Mouse (Mus musculus): ENCODE results near the gene Ceacam15. TPM values are rescaled to one million over a fixed set of nuclear protein-coding genes. Genes with fewer than 3 reads are reported as not detected.

Gene Ceacam15
- polyA plus RNA-seq (2015; fragmentation: Nextera tagmentation; extraction: Ambion mirVana), result not detected in 2 replicates

GRCm38 (mm10) chr7:16675605-16676004 lies at the start of gene Ceacam15:
TSS of gene Ceacam15 (minus strand) at chr7:16675705.

GRCm38 (mm10) chr7:16721629-16722028 lies 46.1 kb upstream of the Ceacam15 start, which contains the start of gene Ceacam9:
TSS of gene Ceacam9 (plus strand) at chr7:16721929.

Other genes starting within 250 kb of the Ceacam15 start
- 73.6 and 80.2 TPM in 2 replicates for gene Tmem160, start 222.9 kb downstream of the Ceacam15 start, polyA plus RNA-seq (2015; fragmentation: Nextera tagmentation; extraction: Ambion mirVana)
- 0.12 and 0.18 TPM in 2 replicates for gene Npas1, start 198.0 kb downstream of the Ceacam15 start, polyA plus RNA-seq (2015; fragmentation: Nextera tagmentation; extraction: Ambion mirVana)
- gene Arhgap35, start 60.7 kb downstream of the Ceacam15 start, polyA plus RNA-seq (2015; fragmentation: Nextera tagmentation; extraction: Ambion mirVana), result 2.2 and 2.7 TPM in 2 replicates
- not detected in 2 replicates for gene Ceacam9, start 46.2 kb upstream of the Ceacam15 start, polyA plus RNA-seq (2015; fragmentation: Nextera tagmentation; extraction: Ambion mirVana)
- 268 and 270 TPM in 2 replicates for gene Ap2s1, start 62.7 kb upstream of the Ceacam15 start, polyA plus RNA-seq (2015; fragmentation: Nextera tagmentation; extraction: Ambion mirVana)
- 107 and 108 TPM in 2 replicates for gene Slc1a5, start 105.6 kb upstream of the Ceacam15 start, polyA plus RNA-seq (2015; fragmentation: Nextera tagmentation; extraction: Ambion mirVana)
- 35.2 and 37.1 TPM in 2 replicates for gene Strn4, start 140.2 kb upstream of the Ceacam15 start, polyA plus RNA-seq (2015; fragmentation: Nextera tagmentation; extraction: Ambion mirVana)
- 11.2 and 11.7 TPM in 2 replicates for gene Fkrp, start 141.0 kb upstream of the Ceacam15 start, polyA plus RNA-seq (2015; fragmentation: Nextera tagmentation; extraction: Ambion mirVana)
- gene Prkd2, start 167.2 kb upstream of the Ceacam15 start, polyA plus RNA-seq (2015; fragmentation: Nextera tagmentation; extraction: Ambion mirVana), result 10.8 and 13.8 TPM in 2 replicates
- 1.8 and 1.9 TPM in 2 replicates for gene Dact3, start 199.6 kb upstream of the Ceacam15 start, polyA plus RNA-seq (2015; fragmentation: Nextera tagmentation; extraction: Ambion mirVana)
- 2.7 and 2.9 TPM in 2 replicates for gene Gng8, start 216.1 kb upstream of the Ceacam15 start, polyA plus RNA-seq (2015; fragmentation: Nextera tagmentation; extraction: Ambion mirVana)
- 1.0 and 1.3 TPM in 2 replicates for gene Ptgir, start 230.8 kb upstream of the Ceacam15 start, polyA plus RNA-seq (2015; fragmentation: Nextera tagmentation; extraction: Ambion mirVana)
- gene Calm3, start 248.4 kb upstream of the Ceacam15 start, polyA plus RNA-seq (2015; fragmentation: Nextera tagmentation; extraction: Ambion mirVana), result 149 and 159 TPM in 2 replicates